Mouse (Mus musculus) ES-E14 (cell line): ENCODE measurements around the gene Dnttip1. TPM values are rescaled to one million over a fixed set of nuclear protein-coding genes. Genes with fewer than 3 reads are reported as not detected.

ENCODE experiments used
- DNase-seq: peaks from one replicate; pipeline ENCODE4 v3.0.0-alpha.2; 2013; ENCODE audit warnings: low read depth, low spot score
- H3K27ac ChIP-seq: 2 replicates; pipeline ENCODE4 v1.5.1; 2012; ENCODE audit warnings: low read depth, mild to moderate bottlenecking, low read length, moderate library complexity, mixed read lengths; ENCODE audit not compliant: poor library complexity, insufficient read depth, severe bottlenecking
- H3K36me3 ChIP-seq: 2 replicates; pipeline ENCODE4 v1.6.1; 2012; ENCODE audit warnings: mild to moderate bottlenecking, low read length, moderate library complexity, mixed read lengths; ENCODE audit not compliant: control insufficient read depth, poor library complexity, insufficient read depth, severe bottlenecking
- H3K4me1 ChIP-seq, 2 experiments: fragments of 150-350 bp in 1 of 2; sonication (generic) in 1 of 2; 2 replicates each; pipeline ENCODE4 v1.6.1; 2012; ENCODE audit warnings: low read length in 2 of 2, mild to moderate bottlenecking in 1 of 2, mixed read lengths in 1 of 2; ENCODE audit not compliant: control insufficient read depth in 2 of 2, insufficient read depth in 2 of 2, poor library complexity in 1 of 2
- H3K4me3 ChIP-seq, 2 experiments: fragments of 150-350 bp in 1 of 2; sonication (generic) in 1 of 2; 2 replicates each; pipeline ENCODE4 v1.5.1; 2012; ENCODE audit warnings: low read length in 2 of 2, low read depth in 1 of 2, mild to moderate bottlenecking in 1 of 2, mixed read lengths in 1 of 2; ENCODE audit not compliant: insufficient read depth in 1 of 2, poor library complexity in 1 of 2, severe bottlenecking in 1 of 2
- H3K9ac ChIP-seq: 2 replicates; pipeline ENCODE4 v1.6.1; 2012; ENCODE audit warnings: low read depth, mild to moderate bottlenecking, low read length, mixed read lengths; ENCODE audit not compliant: poor library complexity, insufficient read depth, severe bottlenecking
- H3K9me3 ChIP-seq: fragments of 150-350 bp; sonication (generic); 2 replicates; pipeline ENCODE4 v1.6.1; 2012; ENCODE audit warnings: low read depth, mild to moderate bottlenecking, low read length; ENCODE audit not compliant: control insufficient read depth, insufficient read depth
- CHD2 ChIP-seq: IDR thresholded peaks from 2 replicates; pipeline ENCODE4 v1.6.1; 2014; ENCODE audit warnings: mild to moderate bottlenecking, low read depth, low read length, inconsistent platforms
- HCFC1 ChIP-seq: IDR thresholded peaks from 2 replicates; pipeline ENCODE4 v1.6.1; 2012; ENCODE audit warnings: low read length, inconsistent platforms, borderline replicate concordance; ENCODE audit not compliant: insufficient read depth
- MAFK ChIP-seq: IDR thresholded peaks from 2 replicates; pipeline ENCODE4 v1.6.1; 2014; ENCODE audit warnings: mild to moderate bottlenecking, low read depth, low read length, inconsistent platforms; ENCODE audit not compliant: insufficient read depth
- ZC3H11A ChIP-seq: IDR thresholded peaks from 2 replicates; pipeline ENCODE4 v1.6.1; 2012; ENCODE audit warnings: low read depth, mild to moderate bottlenecking, inconsistent platforms, low read length, borderline replicate concordance
- ZNF384 ChIP-seq: IDR thresholded peaks from 2 replicates; pipeline ENCODE4 v1.6.1; 2012; ENCODE audit warnings: low read depth, low read length, inconsistent platforms
- in situ Hi-C, 2 experiments: fragments of 600-800 bp; cut with MboI; formaldehyde crosslinking; loops; one replicate each; pipeline ENCODE4 v1.15.1; 2025; ENCODE audit warnings: low sequenced_read_pairs in 2 of 2, inconsistent platforms in 1 of 2; ENCODE audit not compliant: unreplicated experiment in 2 of 2
- total RNA-seq: library from RNA; depleted of rRNA; stranded (reverse); fragments of 300-350 nt; gene quantifications from 2 replicates; pipeline ENCODE4 v1.2.3, GENCODE M21; 2012

Dnttip1 gene
- total RNA-seq, 1 experiment: 13.3 TPM

DNA sequence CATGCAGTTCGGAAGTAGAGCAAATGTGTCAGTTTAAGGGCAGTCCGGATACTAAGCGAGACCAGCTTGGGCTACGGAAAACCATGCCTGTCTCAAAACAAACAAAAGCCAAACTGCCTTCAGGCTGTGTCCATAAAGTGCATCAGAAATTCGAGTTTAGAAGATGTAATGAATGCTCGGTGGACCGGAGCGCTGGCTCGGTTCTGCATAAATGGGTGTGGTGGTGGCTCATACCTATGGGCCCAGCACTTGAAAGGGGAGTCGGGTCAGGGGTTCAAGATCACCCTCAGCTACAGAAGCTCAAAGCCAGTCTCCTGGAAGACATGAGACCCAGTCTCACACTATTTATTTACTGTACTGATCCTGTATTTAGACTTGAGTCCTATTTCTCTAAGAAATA lies 42.0 kb downstream of the Dnttip1 start:
- in situ Hi-C loops: no loop called here
- Histone ChIP-seq H3K27ac (no peak overlapping the region), H3K36me3 (peaks cover 7% of the 10 kb centered on the region; the same call in 1 of the 2 replicates), H3K9me3 (no peaks in the 10 kb centered on the region), H3K9ac (no peak overlapping the region), H3K4me3 (no peak overlapping the region), H3K4me1 (peaks cover 5 to 29% of the 10 kb centered on the region in 2 experiments)
- no peak for DNase-seq
- no peak for TF ChIP-seq ZNF384
- no peak for TF ChIP-seq CHD2
- no peak for TF ChIP-seq HCFC1
- no peak for TF ChIP-seq MAFK
- no peak for TF ChIP-seq ZC3H11A

DNA sequence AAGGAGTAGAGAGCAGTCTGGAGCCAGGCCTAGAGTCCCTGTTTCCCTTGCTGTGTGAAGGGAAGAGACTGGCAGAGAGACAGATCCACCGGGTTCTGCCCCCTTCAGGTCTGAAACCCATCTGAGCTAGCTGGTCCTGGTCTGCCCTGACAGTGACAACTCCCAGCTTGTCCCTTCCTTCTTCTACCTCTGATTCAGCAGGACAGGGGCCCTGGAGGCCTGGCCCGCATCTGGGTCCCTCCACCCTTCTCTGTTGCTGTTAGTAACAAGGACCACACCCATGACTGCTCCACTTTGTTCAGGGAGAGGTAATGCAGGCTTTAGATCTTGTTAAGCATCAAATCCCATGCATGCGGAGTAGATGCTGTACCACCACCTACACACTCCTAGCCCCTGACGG lies 42.6 kb downstream of the Dnttip1 start:
- in situ Hi-C loops: no loop called here

DNA sequence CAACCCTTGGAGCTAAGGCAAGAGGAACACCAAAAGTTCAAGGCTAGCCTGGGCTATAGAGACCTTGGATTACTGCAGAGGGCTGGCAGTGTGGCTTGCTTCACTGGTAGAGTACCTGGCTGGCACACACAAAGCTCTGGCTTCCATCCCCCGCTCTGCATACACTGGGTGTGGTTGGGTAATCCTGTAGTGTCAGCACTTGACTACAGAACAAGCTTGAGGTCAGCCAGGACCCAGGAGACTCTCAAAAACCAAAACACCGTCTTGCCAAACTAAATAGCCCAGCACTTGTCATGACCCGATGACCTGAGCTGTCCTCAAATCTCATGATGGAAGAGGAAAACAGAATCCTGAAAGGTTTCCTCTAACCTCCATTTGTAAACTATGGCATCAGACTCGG lies 44.7 kb downstream of the Dnttip1 start:
- H3K9me3 ChIP-seq: no peaks in the 10 kb centered on the region
- in situ Hi-C loops: no loop called here
- TF ChIP-seq MAFK: no peak
- TF ChIP-seq HCFC1: no peak
- no peak for TF ChIP-seq ZNF384
- TF ChIP-seq ZC3H11A: no peak
- TF ChIP-seq CHD2: no peak
- H3K4me3 ChIP-seq: no peak overlapping the region
- peaks cover 16% of the 10 kb centered on the region; the same call in 1 of the 2 replicates for H3K36me3 ChIP-seq
- H3K9ac ChIP-seq: no peak overlapping the region
- no peak overlapping the region for H3K27ac ChIP-seq
- H3K4me1 ChIP-seq: peaks cover 8 to 34% of the 10 kb centered on the region in 2 experiments
- no peak for DNase-seq

More for the DNA sequence above, 42.6 kb downstream of the Dnttip1 start:
- peaks cover 7 to 32% of the 10 kb centered on the region in 2 experiments for H3K4me1 ChIP-seq
- no peak for TF ChIP-seq MAFK
- no peak for TF ChIP-seq ZC3H11A
- no peak for TF ChIP-seq CHD2
- no peak for TF ChIP-seq ZNF384
- TF ChIP-seq HCFC1: no peak
- peaks cover 9% of the 10 kb centered on the region; the same call in 1 of the 2 replicates for H3K36me3 ChIP-seq
- H3K27ac ChIP-seq: no peak overlapping the region
- no peak overlapping the region for H3K4me3 ChIP-seq
- no peak for DNase-seq
- no peak overlapping the region for H3K9ac ChIP-seq
- no peaks in the 10 kb centered on the region for H3K9me3 ChIP-seq

DNA sequence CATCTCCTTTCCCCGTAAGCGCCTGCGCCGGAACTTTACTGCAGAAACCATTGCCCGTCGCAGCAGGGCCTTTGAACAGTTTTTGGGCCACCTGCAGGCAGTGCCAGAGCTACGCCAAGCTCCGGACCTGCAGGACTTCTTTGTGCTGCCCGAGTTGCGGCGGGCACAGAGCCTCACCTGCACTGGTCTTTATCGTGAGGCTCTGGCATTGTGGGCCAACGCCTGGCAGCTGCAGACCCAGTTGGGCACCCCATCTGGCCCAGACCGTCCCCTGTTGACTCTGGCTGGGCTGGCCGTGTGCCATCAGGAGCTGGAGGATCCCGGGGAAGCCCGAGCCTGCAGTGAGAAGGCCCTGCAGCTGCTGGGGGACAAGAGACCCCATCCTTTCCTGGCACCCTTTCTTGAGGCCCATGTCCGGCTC lies 46.1 kb downstream of the Dnttip1 start:
- Histone ChIP-seq H3K27ac (no peak overlapping the region), H3K4me1 (peaks cover 8 to 30% of the 10 kb centered on the region in 2 experiments), H3K36me3 (peaks cover 24% of the 10 kb centered on the region; the same call in 1 of the 2 replicates), H3K4me3 (no peak overlapping the region; a peak in 1 of 4 replicates), H3K9ac (peak overlapping the region; percentile 4; the same call in 1 of the 2 replicates), H3K9me3 (no peaks in the 10 kb centered on the region)
- TF ChIP-seq MAFK (no peak), CHD2 (no peak), ZNF384 (no peak), HCFC1 (no peak), ZC3H11A (no peak)
- DNase-seq: no peak
- in situ Hi-C loops: no loop called here
